Mouse (Mus musculus) cerebellum, adult 9-10 months (tissue): ENCODE measurements around the gene Zranb1.

Experiments used
- DNase-seq: peaks from one replicate; pipeline ENCODE4 v3.0.0; 2022

Gene Zranb1

DNA sequence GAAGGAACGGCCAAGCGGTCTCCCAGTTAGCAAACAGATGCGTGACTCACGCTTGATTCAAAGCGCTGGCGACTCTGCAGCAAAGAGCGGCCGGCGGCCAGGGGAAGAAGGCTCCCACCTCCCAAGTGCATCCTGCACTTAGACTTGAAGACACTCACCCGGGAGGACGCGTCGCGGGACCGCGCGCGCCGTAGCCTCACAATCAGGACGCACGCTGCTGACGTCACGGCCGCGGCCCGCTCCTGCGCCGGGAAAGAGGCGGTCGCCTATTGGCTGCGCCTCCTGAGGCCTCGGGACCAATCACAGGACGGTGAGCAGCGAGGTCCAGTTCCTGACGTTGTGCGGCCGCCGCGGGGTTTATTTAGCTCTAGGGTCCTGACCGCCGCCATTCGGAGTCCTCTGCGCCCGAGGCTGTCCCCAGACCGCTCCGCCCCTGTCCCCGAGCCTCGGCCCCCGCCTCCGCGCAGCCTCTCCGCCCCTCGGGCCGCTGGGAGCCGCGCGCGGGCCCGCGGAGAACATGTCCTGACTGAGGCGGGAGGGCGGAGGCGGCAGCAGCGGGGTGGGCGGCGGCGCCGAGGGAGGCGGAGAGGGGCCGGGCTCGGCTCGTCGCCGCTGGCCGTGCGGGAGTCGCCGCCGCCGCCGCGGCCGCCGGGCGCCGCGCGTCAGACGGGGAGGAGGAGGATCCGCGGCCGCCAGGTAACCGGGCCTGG lies at the start of gene Zranb1:
Gene Zranb1 (plus strand): TSS at position 293 of the 710 bp plus-strand sequence.
- DNase-seq = peak; percentile 99

DNA sequence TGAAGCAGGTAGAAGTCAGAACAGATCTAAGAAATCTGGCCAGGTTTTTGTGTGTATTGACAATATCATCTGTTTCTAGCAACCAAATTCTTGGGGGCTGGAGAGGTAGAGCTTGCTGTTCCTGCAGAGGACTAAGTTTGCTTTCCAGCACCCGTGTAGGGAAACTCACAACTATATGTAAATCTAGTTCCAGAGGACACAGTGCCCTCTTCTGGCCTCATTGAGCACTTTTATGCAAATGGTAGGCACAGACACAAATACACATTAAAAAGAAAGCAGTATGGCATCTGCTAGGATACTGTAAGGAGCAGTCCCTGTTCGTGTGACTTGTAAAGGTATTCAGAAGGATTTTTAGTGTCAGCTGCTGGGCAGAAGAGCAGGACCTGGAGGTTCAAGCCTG lies 48.6 kb upstream of the Zranb1 start:
- no peak for DNase-seq

DNA sequence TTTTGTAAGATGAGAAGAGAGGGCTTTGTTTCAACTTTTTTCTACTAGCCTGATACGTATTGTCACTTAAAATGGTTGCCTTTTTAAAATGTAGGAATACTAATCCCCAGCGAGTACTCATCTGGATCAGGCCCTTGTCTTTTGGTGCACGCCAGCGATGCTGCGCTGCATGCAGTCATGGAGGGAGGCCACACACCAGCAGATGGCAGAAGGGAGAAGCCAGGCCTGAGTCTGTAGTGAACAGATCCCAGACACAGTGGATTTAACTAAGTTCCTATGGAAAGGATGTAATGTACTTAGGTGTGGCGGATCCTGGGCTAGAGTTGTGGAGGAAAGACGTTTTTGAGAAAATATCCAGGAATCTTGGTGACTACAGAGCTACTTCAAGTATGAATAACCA lies 46.9 kb upstream of the Zranb1 start:
- DNase-seq = no peak

GRCm38 (mm10) chr7:132887019-132887804 lies 43.7 kb upstream of the Zranb1 start:
- no peak for DNase-seq

GRCm38 (mm10) chr7:132888052-132888451 lies 42.9 kb upstream of the Zranb1 start:
- no peak for DNase-seq

GRCm38 (mm10) chr7:132888518-132889249 lies 42.3 kb upstream of the Zranb1 start:
- no peak for DNase-seq

DNA sequence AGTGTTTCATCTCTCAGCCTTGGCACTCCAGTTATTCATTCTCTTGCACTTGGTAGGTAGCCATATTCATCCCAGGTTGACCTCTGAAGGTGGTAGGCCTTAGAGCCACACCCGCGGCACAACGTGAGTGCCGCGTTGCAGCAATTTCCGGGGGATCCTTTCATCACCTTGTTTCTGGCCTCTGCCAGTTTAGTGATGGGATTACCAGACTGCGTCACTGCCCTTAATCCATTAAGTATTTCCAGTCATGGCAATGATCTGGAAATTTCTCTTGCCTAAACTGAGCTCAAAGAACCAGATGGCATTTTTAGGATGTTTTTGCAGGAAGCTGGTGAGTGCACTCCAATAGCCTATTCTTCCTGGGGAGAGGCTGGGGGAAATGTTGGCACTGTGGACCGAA lies 41.3 kb upstream of the Zranb1 start:
- no peak for DNase-seq

DNA sequence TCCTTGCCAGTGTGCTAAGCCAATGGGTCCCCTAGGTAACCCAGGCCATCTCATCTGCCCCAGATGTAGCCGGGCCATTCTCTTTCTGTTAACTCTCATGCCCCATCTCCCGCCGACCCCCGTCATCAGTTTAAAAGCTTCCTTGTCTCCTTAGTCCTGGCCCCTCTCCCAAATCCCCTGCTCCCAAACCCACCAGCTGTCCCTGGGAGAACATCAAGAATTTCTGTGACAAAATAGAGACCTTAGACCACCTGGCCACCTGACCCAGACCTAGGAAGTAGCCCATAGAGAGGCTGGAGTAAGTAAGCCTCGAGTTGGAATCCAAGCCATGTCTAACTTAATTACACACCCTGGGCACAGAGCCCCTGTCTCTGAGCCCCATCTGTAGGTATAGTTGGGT lies 40.7 kb upstream of the Zranb1 start:
- no peak for DNase-seq

GRCm38 (mm10) chr7:132891561-132892310 lies 39.2 kb upstream of the Zranb1 start:
- DNase-seq = peak; percentile 94

GRCm38 (mm10) chr7:132892311-132892661 lies 38.7 kb upstream of the Zranb1 start:
- peak; percentile 95 for DNase-seq

GRCm38 (mm10) chr7:132892806-132893205 lies 38.1 kb upstream of the Zranb1 start:
- DNase-seq = no peak

DNA sequence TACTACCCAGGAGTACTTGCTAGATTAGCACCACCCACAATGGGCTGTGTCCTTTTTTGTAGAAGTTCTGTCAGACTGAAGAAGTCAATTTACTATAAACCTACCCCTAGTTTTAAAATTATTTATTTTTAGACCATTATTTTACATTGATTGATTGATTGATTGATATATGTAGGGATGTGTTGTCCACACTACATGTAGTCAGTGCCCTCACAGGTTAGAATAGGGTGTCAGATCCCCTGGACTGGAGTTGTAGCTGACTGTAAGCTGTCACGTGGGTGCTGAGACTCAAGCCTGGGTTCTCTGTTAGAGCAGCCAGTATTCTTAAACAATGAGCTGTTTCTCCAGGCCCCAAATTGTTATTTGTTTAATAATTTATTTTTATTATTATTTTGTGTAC lies 37.6 kb upstream of the Zranb1 start:
- peak; percentile 58 for DNase-seq

DNA sequence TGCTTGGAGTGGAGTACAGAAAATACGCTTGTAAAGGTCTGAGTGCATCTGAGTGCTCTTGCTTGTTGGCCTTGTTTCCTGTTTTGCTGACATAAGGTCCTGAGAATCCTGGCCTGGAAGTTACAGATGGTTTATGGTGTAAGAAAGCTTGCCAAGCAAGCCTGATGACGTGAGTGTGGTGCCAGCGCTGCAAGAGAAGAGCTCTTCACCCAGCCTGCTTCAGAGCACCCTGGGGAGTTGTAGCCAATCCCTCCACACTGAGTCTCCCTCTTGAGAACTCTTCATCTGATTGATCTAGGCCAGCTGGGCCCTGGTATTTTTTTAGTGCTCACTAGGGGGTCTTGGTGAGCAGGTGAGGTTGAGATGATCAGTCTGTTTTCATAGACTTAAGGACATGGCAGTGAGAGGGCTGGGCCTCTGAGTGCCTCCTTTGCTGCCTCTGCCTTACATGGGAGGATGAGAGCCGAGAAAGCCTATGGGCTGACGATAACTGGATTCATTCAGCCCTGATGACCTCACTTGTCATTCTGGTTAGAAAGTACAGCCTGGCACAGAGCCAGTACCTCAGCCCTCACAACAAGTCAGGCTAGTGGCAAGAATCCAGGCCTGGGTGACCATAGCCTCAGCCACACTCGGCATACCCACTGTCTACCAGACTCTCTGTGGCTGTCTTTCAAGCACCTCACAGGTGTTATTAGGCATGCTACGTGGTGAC lies 35.9 kb upstream of the Zranb1 start:
- peak; percentile 87 for DNase-seq

GRCm38 (mm10) chr7:132896206-132896815 lies 34.6 kb upstream of the Zranb1 start:
- peak; percentile 61 for DNase-seq

- DNase-seq = no peak
These were observed 33.7 kb upstream of the Zranb1 start for GRCm38 (mm10) chr7:132897258-132897657.

- peak; percentile 58 for DNase-seq
These were observed 32.7 kb upstream of the Zranb1 start for GRCm38 (mm10) chr7:132898234-132898633.

- no peak for DNase-seq
These were observed 30.0 kb upstream of the Zranb1 start for GRCm38 (mm10) chr7:132900826-132901531.

DNA sequence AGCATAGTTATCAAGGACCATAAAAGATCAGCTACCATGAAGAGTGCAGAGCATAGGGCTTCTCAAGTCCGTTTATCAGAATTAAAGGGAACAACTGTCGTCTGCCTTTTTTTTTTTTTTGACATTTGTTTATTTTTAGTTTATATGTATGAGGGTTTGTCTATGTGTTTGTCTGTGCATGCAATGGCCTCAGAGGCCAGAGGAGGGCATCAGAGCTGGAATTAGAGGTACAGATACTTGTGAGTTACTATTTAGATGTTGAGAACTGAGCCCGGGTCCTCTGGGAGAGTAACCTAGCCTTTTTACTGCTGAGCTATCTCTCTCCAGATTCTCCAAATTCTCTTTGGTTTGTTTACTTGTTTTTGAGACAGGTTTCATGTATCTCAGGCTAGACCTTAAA lies 27.1 kb upstream of the Zranb1 start:
- no peak for DNase-seq

DNA sequence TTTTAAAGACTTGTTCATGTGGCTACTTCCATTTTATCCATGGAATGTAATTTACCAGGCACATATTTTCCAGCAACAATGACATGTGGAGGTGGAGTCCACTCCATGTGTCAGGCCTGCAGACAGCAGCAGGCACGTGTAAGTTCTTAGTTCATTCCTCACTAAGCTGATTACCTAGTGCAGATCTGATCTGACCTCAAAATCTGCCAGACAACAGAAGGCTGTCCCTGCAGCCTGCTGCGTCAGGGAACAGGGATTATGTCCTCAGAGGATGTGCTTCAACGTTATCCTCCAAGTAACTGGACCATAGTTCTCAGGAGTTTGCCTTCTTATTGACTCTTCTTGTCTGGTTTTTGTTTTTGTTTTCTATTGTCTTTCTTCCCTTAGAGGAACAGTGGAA lies 9.0 kb upstream of the Zranb1 start:
- DNase-seq = no peak

DNA sequence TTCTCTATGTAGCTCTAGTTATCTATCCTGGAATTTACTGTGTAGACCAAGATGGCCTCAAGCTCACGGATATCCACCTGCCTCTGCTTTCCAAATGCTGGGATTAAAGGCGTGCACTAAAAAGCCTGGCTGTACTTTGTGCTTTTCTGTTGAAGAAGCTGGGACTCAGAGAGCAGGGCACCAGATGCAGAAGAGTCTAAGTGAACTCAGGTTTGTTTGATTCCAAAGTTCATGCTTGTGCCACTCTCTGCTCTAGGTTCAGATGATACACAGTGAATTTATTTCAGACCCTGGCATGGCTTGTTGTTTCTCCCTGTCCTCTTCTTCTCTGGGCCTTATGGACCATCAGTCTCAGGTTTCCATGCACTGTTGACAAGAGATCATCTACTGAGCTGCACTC lies 5.7 kb upstream of the Zranb1 start:
- DNase-seq = no peak

DNA sequence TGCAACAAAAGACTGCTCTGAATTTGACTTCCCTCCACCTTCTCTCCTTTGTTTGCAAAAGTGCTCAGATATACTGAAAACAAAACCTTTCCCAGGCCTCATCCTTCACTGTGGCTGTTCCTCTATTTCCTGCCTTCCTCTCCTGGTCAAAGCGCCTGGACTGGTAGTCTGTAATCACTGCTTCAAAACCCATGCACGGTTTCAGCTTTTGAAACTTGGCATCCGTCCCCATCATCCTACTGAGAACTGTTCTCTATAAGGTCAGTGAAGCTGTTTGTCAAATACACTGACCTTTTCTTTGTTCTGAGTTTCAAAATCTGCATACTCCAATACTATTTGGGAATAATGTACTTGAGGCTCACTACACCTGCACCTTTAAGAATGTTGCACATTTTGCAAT lies 3.7 kb upstream of the Zranb1 start:
- DNase-seq = no peak
